Mouse (Mus musculus) gastrocnemius, postnatal 36 days (tissue): Measurements from ENCODE around the gene Rhox8. TPM values are rescaled to one million over a fixed set of nuclear protein-coding genes. Genes with fewer than 3 reads are reported as not detected.
"Not testable (repeated sequence)": the region's sequence is repeated elsewhere in the genome, so short reads cannot be mapped to it uniquely, and the experiment has no call there.

ENCODE experiments used
- DNase-seq, 2 experiments: peaks; one replicate each; pipeline ENCODE4 v3.0.0; 2022
- intact Hi-C: fragments of 180-260 bp; cut with DNase I; formaldehyde crosslinking; loops from one replicate; pipeline ENCODE4 v1.15.1; 2025
- long read RNA-seq, 2 experiments: library from polyadenylated mRNA; stranded (forward); transcript quantifications; one replicate each; pipeline ENCODE4 v2.0.0; 2021
- total RNA-seq, 2 experiments: library from RNA; stranded (reverse); gene quantifications; 2 replicates each; pipeline ENCODE4 v1.2.3; 2021

The Rhox8 gene
- total RNA-seq = not detected
- long read RNA-seq, experiment 1 = 0 reads
- long read RNA-seq, experiment 2 = 0 reads

DNA sequence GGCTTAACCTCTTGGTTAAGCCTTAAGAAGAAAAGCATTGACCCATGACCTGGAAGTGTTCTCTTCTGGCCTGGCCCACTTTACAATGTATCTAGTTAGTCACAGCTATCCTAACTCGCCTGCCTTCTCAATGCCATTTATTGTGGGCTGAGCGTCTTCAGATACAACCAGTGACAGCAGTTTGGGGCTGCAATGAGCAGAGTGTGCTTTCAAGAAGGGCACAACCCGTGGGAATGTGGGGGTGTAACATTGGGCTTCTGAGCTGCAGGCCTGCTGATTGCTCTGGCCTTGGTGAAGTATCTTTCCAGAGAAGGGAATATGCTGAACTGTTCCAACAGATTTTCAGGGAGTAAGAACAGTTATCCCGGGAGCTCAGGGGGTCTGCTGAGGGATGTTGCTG is at the start of gene Rhox8:
Rhox8 (minus strand) TSS at position 101 of the 400 bp plus-strand sequence.
- DNase-seq = no peak
- intact Hi-C loops = no loop called here

DNA sequence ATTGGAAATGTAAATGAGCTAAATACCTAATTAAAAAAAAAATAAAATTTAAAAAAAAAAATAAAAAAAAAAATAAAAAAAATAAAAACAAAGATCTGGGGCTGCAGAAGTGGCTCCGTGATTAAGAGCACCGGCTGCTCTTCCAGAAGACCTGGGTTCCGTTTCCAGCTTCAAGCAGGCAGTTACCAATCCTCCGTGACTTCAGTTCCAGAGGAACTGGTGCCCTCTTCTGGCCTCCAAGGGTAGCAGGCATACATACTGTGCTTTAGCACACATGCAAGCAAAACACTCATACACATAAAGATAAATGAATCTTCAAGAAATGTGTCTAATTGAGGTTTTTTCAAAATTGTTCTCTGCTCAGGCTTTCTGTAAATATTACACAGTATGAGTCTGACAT is 37.6 kb upstream of the Rhox8 start:
- no peak for DNase-seq
- intact Hi-C loops = no loop called here

DNA sequence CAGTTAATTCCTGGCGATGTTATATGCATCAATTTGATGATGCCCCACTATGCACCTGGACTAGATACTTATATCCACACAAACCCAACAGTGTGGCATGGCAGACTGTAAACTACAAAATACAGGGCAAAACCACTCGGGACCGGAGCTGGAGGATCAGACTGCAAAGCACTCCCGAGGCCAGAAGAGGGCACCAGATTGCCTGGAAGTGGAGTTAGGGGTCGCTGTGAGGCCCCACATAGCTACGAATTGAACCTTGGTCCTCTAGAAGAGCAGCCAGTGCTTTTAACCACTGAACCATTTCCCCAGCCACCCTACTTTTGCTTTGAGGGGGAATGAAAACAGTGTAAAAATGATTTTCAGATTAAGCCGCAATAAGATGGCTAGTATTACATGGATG is 29.8 kb upstream of the Rhox8 start:
- DNase-seq = no peak
- intact Hi-C loops = no loop called here

DNA sequence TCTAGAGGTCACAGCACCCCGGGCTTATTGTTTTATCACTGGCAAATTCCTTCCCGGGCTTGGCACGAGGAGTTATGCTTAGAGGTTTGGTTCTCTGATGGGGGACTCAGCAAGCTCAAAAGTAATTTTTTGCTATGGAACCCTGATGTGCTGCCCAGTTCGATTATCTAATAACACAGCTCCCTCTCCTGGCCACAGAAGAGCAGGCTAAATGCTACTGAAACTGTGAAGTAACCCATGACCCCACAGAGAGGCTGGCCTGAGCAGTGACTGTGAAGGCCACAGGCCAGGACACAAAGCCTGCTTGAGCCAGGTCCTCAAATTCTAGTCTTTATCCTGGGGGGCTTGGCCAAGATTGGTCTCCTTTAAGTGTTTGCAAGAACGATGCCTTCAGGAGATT is 25.0 kb upstream of the Rhox8 start:
- intact Hi-C loops = no loop called here
- DNase-seq = no peak

DNA sequence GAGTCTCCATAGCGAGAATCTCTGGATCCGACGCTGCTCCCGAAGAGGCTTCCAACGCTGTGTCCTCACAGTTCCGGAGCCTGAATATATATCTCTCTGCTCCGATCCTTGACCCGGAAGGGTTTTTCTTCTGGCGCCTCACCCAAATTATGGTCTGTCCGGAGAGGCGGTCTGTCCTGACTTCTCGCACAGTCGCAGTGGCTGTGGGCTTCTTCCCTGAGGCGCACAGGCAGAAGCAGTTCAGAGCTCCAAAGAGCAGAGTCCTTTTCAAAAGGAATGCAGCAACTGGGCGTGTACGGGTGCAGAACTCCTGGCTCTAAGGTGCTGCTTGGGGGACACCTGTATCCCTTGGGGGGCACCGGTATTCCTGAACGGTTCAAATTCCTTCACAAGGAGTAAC is 22.9 kb upstream of the Rhox8 start, which contains the start of gene Rhox9:
Rhox9 (minus strand) TSS at position 101 of the 400 bp plus-strand sequence.
- intact Hi-C loops, DNase-seq: not testable (repeated sequence)

DNA sequence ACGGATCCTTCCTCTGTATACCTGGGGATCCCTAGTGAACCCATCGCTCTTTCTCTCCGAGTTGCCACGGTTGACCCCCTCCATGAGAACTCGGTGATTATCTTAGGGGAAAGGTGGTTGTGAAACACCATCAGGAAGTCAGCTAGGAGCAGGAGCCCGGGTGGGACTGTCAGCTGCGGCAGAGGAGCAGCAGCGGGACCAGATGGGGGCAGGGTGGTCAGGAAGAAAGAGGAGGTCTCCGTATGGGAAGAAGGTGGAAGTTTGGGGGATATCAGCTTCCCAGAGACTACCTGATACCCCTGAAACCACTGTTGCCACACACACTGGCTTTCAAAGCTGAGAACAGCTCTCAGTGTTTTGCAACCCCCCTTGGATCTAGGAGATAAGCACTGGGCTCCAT is 18.4 kb upstream of the Rhox8 start, which contains the start of gene Rhox7b:
Rhox7b (minus strand) TSS at position 101 of the 400 bp plus-strand sequence.
- DNase-seq, intact Hi-C loops: not testable (repeated sequence)

DNA sequence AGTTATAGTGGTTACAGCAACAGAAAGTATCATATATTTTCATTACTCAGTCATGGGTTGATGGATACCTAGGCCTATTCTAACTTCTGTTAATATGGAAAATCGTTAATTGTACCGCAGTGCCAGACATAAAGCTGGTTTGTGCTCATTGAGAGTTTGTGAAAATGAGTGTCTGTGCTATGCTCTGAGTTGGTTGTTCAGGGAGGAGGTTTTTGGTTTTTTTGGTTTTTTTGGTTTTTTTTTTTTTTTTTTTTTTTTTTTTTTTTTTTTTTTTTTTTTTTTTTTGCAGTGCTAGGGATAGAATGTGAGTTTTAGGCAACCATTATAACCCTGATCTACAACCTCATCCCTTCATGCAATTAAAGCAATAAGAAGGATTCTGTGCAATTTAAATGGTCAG is 7.1 kb downstream of the Rhox8 start:
- no peak for DNase-seq
- intact Hi-C loops = no loop called here

DNA sequence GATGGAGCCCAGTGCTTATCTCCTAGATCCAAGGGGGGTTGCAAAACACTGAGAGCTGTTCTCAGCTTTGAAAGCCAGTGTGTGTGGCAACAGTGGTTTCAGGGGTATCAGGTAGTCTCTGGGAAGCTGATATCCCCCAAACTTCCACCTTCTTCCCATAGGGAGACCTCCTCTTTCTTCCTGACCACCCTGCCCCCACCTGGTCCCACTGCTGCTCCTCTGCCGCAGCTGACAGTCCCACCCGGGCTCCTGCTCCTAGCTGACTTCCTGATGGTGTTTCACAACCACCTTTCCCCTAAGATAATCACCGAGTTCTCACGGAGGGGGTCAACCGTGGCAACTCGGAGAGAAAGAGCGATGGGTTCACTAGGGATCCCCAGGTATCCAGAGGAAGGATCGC is 47.4 kb downstream of the Rhox8 start, which contains the start of gene Rhox7a:
Rhox7a (plus strand) TSS at position 301 of the 400 bp plus-strand sequence.
- DNase-seq, intact Hi-C loops: not testable (repeated sequence)

DNA sequence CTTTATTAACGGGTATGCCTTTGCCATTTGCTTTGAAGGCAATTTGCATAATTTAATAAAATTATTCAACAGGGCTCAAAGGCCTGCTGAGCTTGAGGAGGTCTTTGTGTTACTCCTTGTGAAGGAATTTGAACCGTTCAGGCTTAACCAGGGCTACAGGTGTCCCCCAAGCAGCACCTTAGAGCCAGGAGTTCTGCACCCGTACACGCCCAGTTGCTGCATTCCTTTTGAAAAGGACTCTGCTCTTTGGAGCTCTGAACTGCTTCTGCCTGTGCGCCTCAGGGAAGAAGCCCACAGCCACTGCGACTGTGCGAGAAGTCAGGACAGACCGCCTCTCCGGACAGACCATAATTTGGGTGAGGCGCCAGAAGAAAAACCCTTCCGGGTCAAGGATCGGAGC is 52.1 kb downstream of the Rhox8 start, which contains the start of gene Rhox6:
Rhox6 (plus strand) TSS at position 301 of the 400 bp plus-strand sequence.
- DNase-seq, intact Hi-C loops: not testable (repeated sequence)

Other genes starting within 250 kb of the Rhox8 start
- not detected for gene Rhox2g, start 235.5 kb downstream of the Rhox8 start, total RNA-seq
- not detected for gene Rhox4g, start 227.6 kb downstream of the Rhox8 start, total RNA-seq
- not detected for gene Rhox3h, start 210.2 kb downstream of the Rhox8 start, total RNA-seq
- gene Rhox2h, start 205.7 kb downstream of the Rhox8 start, total RNA-seq = not detected
- not detected for gene Rhox5, start 74.1 kb downstream of the Rhox8 start, total RNA-seq
- gene Rhox6, start 52.0 kb downstream of the Rhox8 start, total RNA-seq = not detected
- gene Rhox7a, start 47.3 kb downstream of the Rhox8 start, total RNA-seq = not detected
- gene Rhox7b, start 18.3 kb upstream of the Rhox8 start, total RNA-seq = not detected
- not detected for gene Rhox9, start 22.8 kb upstream of the Rhox8 start, total RNA-seq
- not detected for gene Btg1-ps1, start 139.9 kb upstream of the Rhox8 start, total RNA-seq
- gene Btg1-ps2, start 164.2 kb upstream of the Rhox8 start, total RNA-seq = not detected
- gene Rhox10, start 187.5 kb upstream of the Rhox8 start, total RNA-seq = not detected
- gene Rhox11, start 206.2 kb upstream of the Rhox8 start, total RNA-seq = not detected
- not detected for gene Rhox12, start 232.0 kb upstream of the Rhox8 start, total RNA-seq
- gene Rhox13, start 242.3 kb upstream of the Rhox8 start, total RNA-seq = not detected